Mouse (Mus musculus): Measurements from ENCODE around the gene Rai1.

DNA sequence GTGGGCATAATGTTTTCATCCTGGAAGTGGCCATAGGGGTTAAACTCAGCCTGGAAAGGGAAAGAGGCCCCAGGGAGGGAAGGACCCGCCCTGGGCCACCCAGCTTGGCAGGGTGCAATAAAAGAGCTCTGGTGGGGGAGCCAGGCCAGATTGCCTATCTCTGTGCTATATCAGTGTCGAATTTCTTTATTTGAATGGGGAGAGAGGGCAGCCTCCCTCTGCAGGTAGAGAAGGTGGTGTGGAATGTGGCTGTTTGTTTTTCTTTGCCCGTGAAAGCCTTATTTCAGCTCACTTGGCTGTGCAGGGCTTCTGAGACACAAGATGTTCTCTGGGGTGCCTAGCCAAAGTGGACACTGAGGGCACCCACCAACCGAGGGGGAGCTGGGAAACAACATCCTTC, 8.8 kb downstream of the Rai1 start:
- TF ChIP-seq CTCF (IDR thresholded peaks at IDR 0.05; ENCODE audit: insufficient read depth, low read depth, low read length) (no peak), POLR2A (IDR thresholded peaks at IDR 0.05; ENCODE audit: insufficient read depth, low read depth, low read length) (no peak)
